Mouse (Mus musculus): ENCODE results near the gene Rpl9-ps6. TPM values are rescaled to one million over a fixed set of nuclear protein-coding genes. Genes with fewer than 3 reads are reported as not detected.

The Rpl9-ps6 gene
- 47.5 and 79.0 TPM in 2 replicates for total RNA-seq (2021)
- long read RNA-seq, transcript Rpl9-ps6-201 (1 exons, 714 nt): major isoform, 25 of 25 reads
- long read RNA-seq, partial matches to known transcripts: 0 of 25 reads
- long read RNA-seq, other reads (novel, unspliced or antisense): 0 of 25 reads

GRCm38 (mm10) chr19:32466478-32466877 is at the start of gene Rpl9-ps6:
Gene Rpl9-ps6, minus strand, starts transcription at chr19:32466578.
- no peak for DNase-seq

DNA sequence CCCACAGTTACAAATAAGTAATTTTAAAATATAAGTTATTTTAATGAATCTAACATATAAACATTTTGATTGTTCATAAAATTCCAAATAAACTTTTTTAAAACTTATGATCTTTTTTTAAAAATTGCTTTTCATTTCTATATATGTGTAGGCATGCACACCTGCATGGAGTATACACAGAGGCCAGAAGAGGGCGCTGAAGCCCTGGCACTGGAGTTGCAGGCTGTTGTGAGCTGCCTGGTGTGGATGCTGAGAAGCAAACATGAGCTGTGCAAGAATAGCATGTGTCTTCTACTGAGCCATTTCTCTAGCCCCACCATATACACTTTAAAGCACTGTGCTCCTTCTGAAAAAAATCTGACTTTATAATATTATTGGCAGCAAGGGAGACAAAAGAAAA is 46.1 kb upstream of the Rpl9-ps6 start:
- peak; percentile 10 for DNase-seq

- no peak for DNase-seq
Observed at GRCm38 (mm10) chr19:32510962-32511361, 44.6 kb upstream of the Rpl9-ps6 start.

DNA sequence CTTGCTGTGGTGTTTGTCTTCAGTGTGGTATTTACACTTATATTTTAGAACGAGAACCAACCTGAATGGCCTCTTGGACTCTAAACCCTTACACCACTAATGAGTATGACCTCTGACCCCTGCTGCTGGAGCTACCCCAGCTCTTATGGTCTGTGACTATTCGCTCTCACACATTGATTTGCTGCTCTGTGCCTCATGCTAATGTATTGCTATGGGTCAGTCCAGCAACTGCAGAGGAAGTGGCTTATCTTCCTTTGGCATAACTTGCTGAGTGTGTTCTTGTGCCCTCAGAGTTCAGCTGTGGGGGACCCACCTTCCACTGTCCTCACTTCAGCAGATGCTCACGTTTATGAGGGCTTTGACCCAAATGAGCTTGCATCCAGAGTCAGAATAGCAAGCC is 43.9 kb upstream of the Rpl9-ps6 start:
- DNase-seq: no peak

- peak; percentile 13 for DNase-seq
Observed at GRCm38 (mm10) chr19:32507526-32507925, 41.1 kb upstream of the Rpl9-ps6 start.

DNA sequence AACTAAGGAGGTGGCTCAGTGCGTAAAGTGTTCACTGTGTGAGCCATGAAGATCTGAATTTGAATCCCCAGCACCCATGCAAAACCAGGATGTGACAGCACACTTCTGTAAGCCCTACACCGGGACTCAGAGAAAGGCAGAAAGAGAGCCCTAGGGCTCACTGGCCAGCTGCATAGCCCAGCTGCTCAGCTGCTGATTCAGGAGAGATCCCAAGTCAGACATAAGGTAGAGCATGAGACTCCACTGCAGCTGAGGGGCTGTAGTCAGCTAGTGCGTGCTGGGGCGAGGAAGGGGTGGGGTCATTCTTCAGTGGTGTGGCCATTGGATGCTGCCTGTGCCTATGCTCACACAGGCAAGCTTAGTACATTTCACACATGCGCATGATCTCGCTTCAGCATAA is 40.7 kb upstream of the Rpl9-ps6 start:
- no peak for DNase-seq

DNA sequence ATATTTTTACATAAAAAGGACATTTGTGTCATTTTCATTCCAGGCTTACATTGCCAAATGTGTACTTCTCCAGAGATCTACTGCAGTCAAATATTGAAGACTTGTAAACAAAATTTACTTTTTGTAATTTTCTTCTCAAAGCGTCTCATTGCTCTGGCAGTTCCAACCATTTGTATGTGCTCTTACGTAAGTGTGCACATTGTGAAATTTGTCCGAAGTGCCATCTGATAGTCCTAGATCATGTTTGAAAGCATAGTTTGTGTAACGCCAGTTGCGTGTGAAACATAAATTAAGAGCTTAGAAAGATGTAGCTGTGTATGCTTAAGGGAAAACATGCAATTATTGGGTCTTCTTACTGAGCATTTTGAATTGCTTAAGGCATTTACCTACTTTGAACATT is 40.1 kb upstream of the Rpl9-ps6 start:
- no peak for DNase-seq

DNA sequence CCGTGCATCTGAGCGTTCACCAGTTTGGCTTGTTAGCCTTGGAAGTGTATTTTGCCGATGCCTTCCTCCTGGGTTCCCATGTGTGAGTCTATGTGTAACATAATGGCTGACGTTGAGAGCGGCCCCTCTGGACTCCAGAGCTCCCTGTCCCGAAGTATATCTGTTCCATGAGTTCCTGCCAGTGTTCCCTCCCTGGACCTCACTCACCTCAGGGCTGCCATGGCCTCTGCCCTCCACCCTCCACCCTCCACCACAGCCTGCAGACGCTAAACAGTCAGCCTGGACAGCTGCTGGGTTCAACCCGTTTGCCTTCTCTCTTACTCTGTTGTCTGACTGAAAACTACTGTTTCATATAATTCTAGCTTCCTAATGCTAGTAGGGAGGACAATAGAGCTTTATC is 39.7 kb upstream of the Rpl9-ps6 start:
- DNase-seq: no peak

DNA sequence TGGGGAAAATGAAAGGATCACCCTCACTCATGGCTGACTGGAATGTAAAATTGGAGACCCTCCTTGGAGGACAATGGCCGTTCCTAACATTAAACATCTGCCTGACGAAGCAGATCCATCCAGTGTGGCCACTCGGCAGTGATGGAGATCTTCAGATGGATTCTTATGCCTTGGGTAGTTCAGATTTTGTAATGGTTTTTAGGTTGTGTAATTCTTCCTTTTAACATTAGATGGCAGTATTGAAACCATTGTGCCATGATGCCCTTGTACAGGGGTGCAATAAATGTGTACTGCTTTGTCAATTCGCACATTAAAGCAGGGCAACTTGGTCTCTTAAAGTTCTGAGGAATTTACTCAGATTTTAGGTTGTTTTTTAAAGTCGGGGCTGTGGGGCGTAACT is 35.0 kb upstream of the Rpl9-ps6 start:
- no peak for DNase-seq

GRCm38 (mm10) chr19:32498002-32498401 is 31.6 kb upstream of the Rpl9-ps6 start:
- no peak for DNase-seq

DNA sequence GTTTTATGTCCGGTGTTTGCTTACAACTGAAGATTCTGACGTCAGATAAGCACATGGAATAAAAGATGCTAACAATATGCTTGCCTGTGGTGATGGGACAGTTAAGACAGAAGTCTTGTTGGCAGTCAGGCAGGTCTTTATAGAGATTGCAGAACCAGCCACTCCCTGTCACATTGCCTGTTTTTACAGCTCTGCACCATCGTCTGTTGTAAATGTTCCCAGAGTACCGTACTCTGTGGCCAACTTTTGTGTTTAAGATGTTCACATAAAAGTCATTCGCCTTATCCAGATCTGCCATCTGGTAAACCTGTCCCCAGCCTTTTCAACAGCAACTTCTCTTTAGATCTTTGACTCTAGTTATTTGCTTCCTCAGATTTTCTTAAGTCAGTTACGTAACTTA is 31.0 kb upstream of the Rpl9-ps6 start:
- DNase-seq: no peak

DNA sequence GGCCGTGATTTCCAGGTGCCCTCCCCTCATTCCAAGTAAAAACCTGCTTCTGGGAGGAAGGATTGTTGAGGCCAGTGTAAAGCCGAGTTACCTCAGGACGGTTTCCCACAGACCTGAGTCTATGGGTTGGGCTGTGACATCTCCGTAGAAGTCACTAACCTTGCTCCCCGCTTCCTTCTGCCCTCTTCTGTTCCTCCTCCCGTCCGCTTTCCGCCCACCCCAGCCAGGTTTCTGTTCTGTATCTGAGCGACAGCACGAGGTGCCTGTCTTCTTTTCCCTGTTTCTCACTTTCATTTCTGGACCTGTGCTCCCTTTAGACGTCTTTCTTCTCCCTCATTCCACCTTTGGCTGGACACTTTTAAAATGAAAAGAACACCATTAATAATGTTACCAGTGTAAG is 28.7 kb upstream of the Rpl9-ps6 start:
- DNase-seq: no peak

- DNase-seq: no peak
Observed at GRCm38 (mm10) chr19:32494611-32495010, 28.2 kb upstream of the Rpl9-ps6 start.

- DNase-seq: no peak
Observed at GRCm38 (mm10) chr19:32493471-32493870, 27.1 kb upstream of the Rpl9-ps6 start.

DNA sequence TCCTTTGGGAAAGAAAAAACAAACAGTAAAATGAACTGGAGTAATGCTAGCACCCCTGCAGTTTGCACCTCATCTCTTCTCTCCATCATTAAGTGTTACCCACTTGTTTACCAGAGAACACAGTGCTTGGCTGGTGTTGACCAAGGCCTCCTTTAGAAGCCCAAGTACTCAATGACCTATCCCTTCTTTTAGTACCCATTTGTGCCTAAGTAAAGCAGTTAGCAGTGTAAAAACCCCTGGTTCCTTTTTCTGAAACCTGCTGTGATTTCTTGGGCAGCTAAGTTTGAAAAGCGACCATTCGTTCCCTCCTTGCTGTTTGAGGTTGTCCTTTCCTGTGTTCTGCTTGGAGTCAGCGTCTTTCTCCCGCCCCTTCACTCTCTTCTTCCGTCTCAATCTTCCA is 26.6 kb upstream of the Rpl9-ps6 start:
- no peak for DNase-seq

GRCm38 (mm10) chr19:32492339-32492738 is 26.0 kb upstream of the Rpl9-ps6 start:
- DNase-seq: no peak

- DNase-seq: no peak
Observed at GRCm38 (mm10) chr19:32490976-32491375, 24.6 kb upstream of the Rpl9-ps6 start.

DNA sequence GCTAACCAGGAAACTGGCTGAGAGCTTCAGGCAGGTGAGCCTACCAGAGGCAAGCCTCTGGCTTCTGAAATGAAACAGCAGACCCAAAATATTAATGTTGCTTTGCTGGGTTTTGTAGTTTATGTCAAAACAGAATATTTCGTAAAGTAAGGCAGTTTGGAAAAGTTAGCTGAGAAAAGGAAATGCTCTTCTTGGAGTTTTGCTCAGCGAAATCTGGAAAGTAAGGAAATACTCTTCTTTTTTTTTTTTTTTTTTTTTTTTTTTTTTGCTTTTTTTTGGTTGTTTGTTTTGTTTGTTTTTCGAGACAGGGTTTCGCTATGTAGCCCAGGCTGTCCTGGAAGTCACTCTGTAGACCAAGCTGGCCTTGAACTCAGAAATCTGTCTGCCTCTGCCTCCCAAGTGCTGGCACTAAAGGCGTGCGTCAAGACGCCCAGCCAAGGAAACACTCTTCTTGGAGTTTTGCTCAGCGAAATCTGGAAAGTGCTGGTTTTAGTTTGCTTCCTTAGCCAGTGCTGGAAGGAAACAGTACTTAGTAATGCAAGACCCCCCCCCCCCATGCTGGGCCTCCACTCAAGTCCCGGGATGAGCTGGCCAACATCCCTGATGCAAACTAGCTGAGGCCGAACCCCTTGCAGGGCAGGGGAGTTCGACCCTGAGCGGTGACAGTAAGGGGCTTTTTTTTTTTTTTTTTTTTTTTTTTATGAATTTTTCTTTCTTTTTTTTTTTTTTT is 23.0 kb upstream of the Rpl9-ps6 start:
- DNase-seq: no peak

GRCm38 (mm10) chr19:32487595-32488255 is 21.3 kb upstream of the Rpl9-ps6 start:
- DNase-seq: no peak

GRCm38 (mm10) chr19:32486106-32486724 is 19.8 kb upstream of the Rpl9-ps6 start:
- peak; percentile 61 for DNase-seq

DNA sequence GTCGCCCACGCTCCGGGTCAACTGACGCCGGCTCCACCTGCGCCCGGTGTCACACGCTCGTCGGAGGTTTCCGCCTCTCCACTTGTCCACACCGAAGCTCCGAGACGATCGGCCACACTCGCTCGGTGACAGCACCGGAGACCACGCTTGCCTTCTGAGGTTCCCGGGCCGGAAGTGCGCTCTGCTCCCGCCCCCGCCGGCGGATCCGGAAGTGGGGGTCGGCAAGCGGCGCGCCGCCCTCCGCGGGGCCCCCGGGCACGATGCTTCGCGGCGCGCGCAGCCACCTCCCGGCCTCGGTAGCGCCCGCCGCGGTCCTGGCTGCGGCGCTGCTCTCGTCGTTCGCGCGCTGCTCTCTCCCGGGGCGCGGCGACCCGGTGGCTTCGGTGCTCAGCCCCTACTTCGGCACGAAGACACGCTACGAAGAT is 19.3 kb upstream of the Rpl9-ps6 start, which contains the start of gene Minpp1:
Gene Minpp1, plus strand, starts transcription at position 89 of the 425 bp plus-strand sequence.
- peak; percentile 87 for DNase-seq

- DNase-seq: no peak
Observed at GRCm38 (mm10) chr19:32484941-32485660, 18.7 kb upstream of the Rpl9-ps6 start.

Data from adrenal gland, postnatal 25 days (tissue).